Mouse (Mus musculus): ENCODE results near the gene Ppox. TPM values are rescaled to one million over a fixed set of nuclear protein-coding genes. Genes with fewer than 3 reads are reported as not detected.

The Ppox gene
- polyA plus RNA-seq, 1 experiment from 2014 or later = 205 TPM

DNA sequence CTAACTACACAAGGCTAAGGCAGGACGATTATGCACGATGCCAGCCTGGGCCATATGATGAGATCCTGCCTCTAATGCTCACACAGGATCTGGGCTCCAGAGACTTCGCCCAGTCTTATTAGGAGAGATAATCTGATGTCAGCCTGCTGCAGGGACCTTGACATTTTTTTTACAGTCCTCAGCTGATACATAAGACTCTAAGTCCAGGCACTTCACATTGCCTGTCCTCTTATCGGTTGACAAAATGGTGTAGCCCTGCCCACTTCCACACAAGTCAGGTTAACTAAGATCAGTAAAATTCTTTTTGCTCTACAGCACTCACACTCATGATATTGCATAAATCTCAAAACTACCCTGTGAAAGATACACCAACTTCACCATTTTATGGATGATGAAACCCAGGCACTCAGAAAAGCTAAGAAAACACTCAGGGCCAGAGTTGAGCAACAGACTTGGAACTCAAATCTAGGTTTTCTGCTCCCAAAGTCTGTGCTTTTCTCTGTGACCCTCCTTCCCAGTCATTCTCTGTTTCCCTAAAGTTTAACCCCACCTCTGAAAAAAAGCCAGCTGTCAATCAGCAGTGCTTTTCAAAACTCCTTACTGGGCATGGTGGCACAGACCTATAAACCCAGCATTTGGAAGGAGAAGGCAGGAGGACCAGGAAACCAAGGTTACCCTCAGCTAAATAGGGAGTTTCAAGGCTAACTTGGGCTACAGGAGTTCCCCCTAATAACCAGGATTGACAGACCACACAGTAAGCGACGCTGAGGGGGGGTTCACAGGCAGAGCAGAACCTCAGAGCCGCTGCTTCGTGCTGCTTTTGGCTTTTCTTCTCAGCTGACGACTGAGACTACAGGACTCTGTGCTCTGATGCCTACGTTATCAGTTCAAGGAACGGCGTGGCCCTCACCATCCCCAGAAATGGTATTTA is 47.9 kb downstream of the Ppox start:
- 35% methylated on average over 12 of the region's 12 CpGs for WGBS (ENCODE audit: insufficient replicate concordance)
- H3K4me3 ChIP-seq (ENCODE audit: low read depth, low read length) = peak overlapping the region; percentile 47
- ATAC-seq (ENCODE audit: low read depth) = no peak; the same call in 1 of the 2 replicates
- peaks cover 24% of the 10 kb centered on the region for H3K4me1 ChIP-seq (ENCODE audit: control insufficient read depth, low read depth, low read length)
- no peaks in the 10 kb centered on the region for H3K27me3 ChIP-seq (ENCODE audit: control insufficient read depth, insufficient read depth, low read depth, low read length)
- H3K4me2 ChIP-seq (ENCODE audit: low read depth, low read length) = peak overlapping the region; percentile 26; the same call in 1 of the 2 replicates
- H3K36me3 ChIP-seq (ENCODE audit: control insufficient read depth, insufficient read depth) = peaks cover 13% of the 10 kb centered on the region
- peak overlapping the region; percentile 61 for H3K27ac ChIP-seq (ENCODE audit: low read length)
- peak overlapping the region; percentile 16; the same call in 1 of the 2 replicates for H3K9ac ChIP-seq (ENCODE audit: low read depth, low read length)
- no peaks in the 10 kb centered on the region for H3K9me3 ChIP-seq (replicated peaks; ENCODE audit: control insufficient read depth, low read length)

DNA sequence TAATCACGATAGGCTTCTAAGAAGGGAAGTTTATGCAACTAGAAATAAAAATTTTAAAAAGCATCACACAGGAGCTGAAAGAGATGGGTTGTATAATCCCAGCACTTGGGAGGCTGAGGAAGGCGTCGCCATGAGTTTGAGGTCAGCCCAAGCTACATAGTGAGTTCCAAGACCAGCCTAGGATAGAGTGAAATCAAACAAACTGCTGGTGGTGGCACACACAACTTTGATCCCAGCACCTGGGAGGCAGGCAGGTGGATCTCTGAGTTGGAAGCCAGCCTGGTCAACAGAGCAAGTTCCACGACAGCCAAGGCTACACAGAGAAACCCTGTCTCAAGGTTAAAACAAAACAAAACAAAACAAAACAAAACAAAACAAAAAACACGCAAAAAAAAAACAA is 48.6 kb downstream of the Ppox start:
- H3K4me2 ChIP-seq (ENCODE audit: low read depth, low read length) = peak overlapping the region; percentile 26; the same call in 1 of the 2 replicates
- H3K36me3 ChIP-seq (ENCODE audit: control insufficient read depth, insufficient read depth) = peaks cover 10% of the 10 kb centered on the region
- H3K27me3 ChIP-seq (ENCODE audit: control insufficient read depth, insufficient read depth, low read depth, low read length) = no peaks in the 10 kb centered on the region
- no peaks in the 10 kb centered on the region for H3K9me3 ChIP-seq (replicated peaks; ENCODE audit: control insufficient read depth, low read length)
- peak overlapping the region; percentile 61; the same call in 1 of the 2 replicates for H3K27ac ChIP-seq (ENCODE audit: low read length)
- WGBS (ENCODE audit: insufficient replicate concordance) = 52% methylated on average over 5 of the region's 5 CpGs
- peaks cover 21% of the 10 kb centered on the region for H3K4me1 ChIP-seq (ENCODE audit: control insufficient read depth, low read depth, low read length)
- H3K4me3 ChIP-seq (ENCODE audit: low read depth, low read length) = peak overlapping the region; percentile 47
- H3K9ac ChIP-seq (ENCODE audit: low read depth, low read length) = no peak overlapping the region; the same call in 1 of the 2 replicates
- ATAC-seq (ENCODE audit: low read depth) = 0 out of 2 replicates have a peak, but pooled peaks have one; percentile 17

- no peak for ATAC-seq (ENCODE audit: low read depth)
- Histone ChIP-seq H3K4me3 (ENCODE audit: low read depth, low read length) (peak overlapping the region; percentile 47), H3K9ac (ENCODE audit: low read depth, low read length) (no peak overlapping the region), H3K9me3 (replicated peaks; ENCODE audit: control insufficient read depth, low read length) (no peaks in the 10 kb centered on the region), H3K27me3 (ENCODE audit: control insufficient read depth, insufficient read depth, low read depth, low read length) (no peaks in the 10 kb centered on the region), H3K27ac (ENCODE audit: low read length) (no peak overlapping the region; the same call in 1 of the 2 replicates), H3K4me1 (ENCODE audit: control insufficient read depth, low read depth, low read length) (peaks cover 21% of the 10 kb centered on the region), H3K36me3 (ENCODE audit: control insufficient read depth, insufficient read depth) (peaks cover 7% of the 10 kb centered on the region), H3K4me2 (ENCODE audit: low read depth, low read length) (0 out of 2 replicates have a peak overlapping the region, but pooled peaks have one; percentile 26)
- 35% methylated on average over 4 of the region's 4 CpGs for WGBS (ENCODE audit: insufficient replicate concordance)
Measured at GRCm38 (mm10) chr1:171231844-171232243, 49.1 kb downstream of the Ppox start.

- H3K9me3 ChIP-seq (replicated peaks; ENCODE audit: control insufficient read depth, low read length) = no peaks in the 10 kb centered on the region
- 69% methylated on average over 3 of the region's 3 CpGs for WGBS (ENCODE audit: insufficient replicate concordance)
- H3K4me3 ChIP-seq (ENCODE audit: low read depth, low read length) = no peak overlapping the region
- H3K36me3 ChIP-seq (ENCODE audit: control insufficient read depth, insufficient read depth) = no peaks in the 10 kb centered on the region
- no peak overlapping the region for H3K9ac ChIP-seq (ENCODE audit: low read depth, low read length)
- no peak overlapping the region for H3K4me2 ChIP-seq (ENCODE audit: low read depth, low read length)
- no peaks in the 10 kb centered on the region for H3K27me3 ChIP-seq (ENCODE audit: control insufficient read depth, insufficient read depth, low read depth, low read length)
- H3K27ac ChIP-seq (ENCODE audit: low read length) = no peak overlapping the region
- peaks cover 21% of the 10 kb centered on the region for H3K4me1 ChIP-seq (ENCODE audit: control insufficient read depth, low read depth, low read length)
- no peak for ATAC-seq (ENCODE audit: low read depth)
Measured at GRCm38 (mm10) chr1:171230215-171230614, 50.8 kb downstream of the Ppox start.

GRCm38 (mm10) chr1:171229750-171230149 is 51.2 kb downstream of the Ppox start:
- peaks cover 21% of the 10 kb centered on the region for H3K4me1 ChIP-seq (ENCODE audit: control insufficient read depth, low read depth, low read length)
- H3K9ac ChIP-seq (ENCODE audit: low read depth, low read length) = no peak overlapping the region
- no peak overlapping the region for H3K4me2 ChIP-seq (ENCODE audit: low read depth, low read length)
- H3K27ac ChIP-seq (ENCODE audit: low read length) = no peak overlapping the region
- 65% methylated on average over 6 of the region's 6 CpGs for WGBS (ENCODE audit: insufficient replicate concordance)
- H3K27me3 ChIP-seq (ENCODE audit: control insufficient read depth, insufficient read depth, low read depth, low read length) = no peaks in the 10 kb centered on the region
- no peaks in the 10 kb centered on the region for H3K9me3 ChIP-seq (replicated peaks; ENCODE audit: control insufficient read depth, low read length)
- H3K36me3 ChIP-seq (ENCODE audit: control insufficient read depth, insufficient read depth) = no peaks in the 10 kb centered on the region
- H3K4me3 ChIP-seq (ENCODE audit: low read depth, low read length) = no peak overlapping the region
- no peak for ATAC-seq (ENCODE audit: low read depth)

DNA sequence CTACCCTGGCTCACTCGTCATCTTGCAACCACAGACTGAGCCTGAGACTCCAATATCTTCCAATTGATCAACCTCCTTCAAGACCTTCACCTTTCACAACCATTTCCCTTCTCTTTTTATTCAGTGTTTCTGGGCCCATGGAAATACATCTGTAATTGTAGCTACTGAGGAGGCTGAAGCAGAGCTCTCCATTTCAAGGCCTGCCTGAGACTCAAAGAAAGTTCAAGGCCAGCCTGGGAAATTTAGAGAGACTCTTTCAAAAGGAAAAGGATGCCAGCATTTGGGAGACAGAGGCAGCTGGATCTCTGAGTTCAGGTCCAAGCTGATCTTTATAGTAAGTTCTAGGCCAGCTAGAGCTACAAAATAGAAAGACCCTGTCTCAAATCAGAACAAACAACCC is 53.1 kb downstream of the Ppox start:
- H3K9ac ChIP-seq (ENCODE audit: low read depth, low read length) = no peak overlapping the region
- no peaks in the 10 kb centered on the region for H3K36me3 ChIP-seq (ENCODE audit: control insufficient read depth, insufficient read depth)
- no peak overlapping the region for H3K4me3 ChIP-seq (ENCODE audit: low read depth, low read length)
- no peak overlapping the region for H3K27ac ChIP-seq (ENCODE audit: low read length)
- no peaks in the 10 kb centered on the region for H3K9me3 ChIP-seq (replicated peaks; ENCODE audit: control insufficient read depth, low read length)
- no peak for ATAC-seq (ENCODE audit: low read depth)
- no peak overlapping the region for H3K4me2 ChIP-seq (ENCODE audit: low read depth, low read length)
- peaks cover 14% of the 10 kb centered on the region for H3K4me1 ChIP-seq (ENCODE audit: control insufficient read depth, low read depth, low read length)
- 18% methylated on average over 1 of the region's 1 CpGs for WGBS (ENCODE audit: insufficient replicate concordance)
- no peaks in the 10 kb centered on the region for H3K27me3 ChIP-seq (ENCODE audit: control insufficient read depth, insufficient read depth, low read depth, low read length)

GRCm38 (mm10) chr1:171226780-171227179 is 54.2 kb downstream of the Ppox start:
- whole genome bisulfite sequencing (ENCODE audit: insufficient replicate concordance) = 44% methylated on average over 4 of the region's 4 CpGs
- H3K9ac ChIP-seq (ENCODE audit: low read depth, low read length) = no peak overlapping the region
- no peaks in the 10 kb centered on the region for H3K27me3 ChIP-seq (ENCODE audit: control insufficient read depth, insufficient read depth, low read depth, low read length)
- no peaks in the 10 kb centered on the region for H3K36me3 ChIP-seq (ENCODE audit: control insufficient read depth, insufficient read depth)
- peak overlapping the region; percentile 51 for H3K4me3 ChIP-seq (ENCODE audit: low read depth, low read length)
- peaks cover 10% of the 10 kb centered on the region for H3K4me1 ChIP-seq (ENCODE audit: control insufficient read depth, low read depth, low read length)
- H3K27ac ChIP-seq (ENCODE audit: low read length) = peak overlapping the region; percentile 69; the same call in 1 of the 2 replicates
- no peak for ATAC-seq (ENCODE audit: low read depth)
- no peaks in the 10 kb centered on the region for H3K9me3 ChIP-seq (replicated peaks; ENCODE audit: control insufficient read depth, low read length)
- peak overlapping the region; percentile 35; the same call in 1 of the 2 replicates for H3K4me2 ChIP-seq (ENCODE audit: low read depth, low read length)

All from liver, embryonic 16.5 days (tissue).